Mouse (Mus musculus) natural killer cell, adult 2 months (primary cell): Measurements from ENCODE around the gene Lbx2.

Source experiments
- DNase-seq, 2 experiments: peaks; one replicate each; pipeline ENCODE4 v3.0.0; 2022; ENCODE audit warnings: low spot score in 2 of 2

Lbx2 gene

GRCm38 (mm10) chr6:83108762-83109668 is 22.8 kb downstream of the Lbx2 start, which contains the start of gene Mrpl53:
TSS of gene Mrpl53 (plus strand) at chr6:83109040.
- DNase-seq: peak; percentile 63 to 67

- no peak for DNase-seq
Observed at GRCm38 (mm10) chr6:83111510-83112136, 25.5 kb downstream of the Lbx2 start.

GRCm38 (mm10) chr6:83115011-83115671 is 29.0 kb downstream of the Lbx2 start, which contains the start of gene Mogs:
TSS of gene Mogs (plus strand) at chr6:83115496.
- peak; percentile 91 for DNase-seq

- no peak for DNase-seq
Observed at GRCm38 (mm10) chr6:83115682-83116372, 29.7 kb downstream of the Lbx2 start.

DNA sequence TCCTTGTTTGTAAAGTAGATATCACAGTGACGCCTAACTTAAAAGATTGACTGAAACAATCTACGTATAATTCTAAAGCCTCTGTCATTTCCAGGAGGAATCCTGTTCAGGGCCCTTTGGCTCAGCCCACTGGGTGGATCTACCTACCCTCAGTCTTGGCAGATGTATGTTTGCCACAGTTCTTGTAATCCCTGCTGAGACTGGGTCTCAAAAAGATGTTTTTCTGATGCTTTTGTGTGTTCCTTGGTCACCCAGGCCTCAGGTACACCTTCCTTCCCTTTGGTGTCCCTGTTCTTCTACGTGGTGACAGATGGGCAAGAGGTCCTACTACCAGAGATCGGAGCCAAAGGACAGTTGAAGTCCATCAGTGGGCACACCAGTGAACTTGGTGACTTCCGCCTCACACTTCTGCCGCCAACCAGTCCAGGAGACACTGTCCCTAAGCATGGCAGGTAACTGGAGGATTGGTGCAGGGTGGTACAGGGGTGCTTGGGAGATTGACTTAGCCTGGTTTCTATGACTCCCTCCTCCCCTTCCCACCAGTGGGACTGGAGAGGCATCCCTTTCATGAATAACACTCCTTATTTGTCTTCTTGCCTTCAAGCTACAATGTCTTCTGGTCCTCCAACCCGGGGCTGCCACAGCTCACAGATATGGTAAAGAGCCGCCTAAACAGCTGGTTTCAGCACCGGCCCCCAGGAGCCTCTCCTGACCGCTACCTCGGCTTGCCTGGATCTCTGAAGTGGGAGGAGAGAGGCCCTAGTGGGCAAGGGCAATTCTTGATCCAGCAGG is 30.4 kb downstream of the Lbx2 start:
- no peak for DNase-seq

GRCm38 (mm10) chr6:83117165-83117438 is 30.9 kb downstream of the Lbx2 start:
- DNase-seq: no peak

DNA sequence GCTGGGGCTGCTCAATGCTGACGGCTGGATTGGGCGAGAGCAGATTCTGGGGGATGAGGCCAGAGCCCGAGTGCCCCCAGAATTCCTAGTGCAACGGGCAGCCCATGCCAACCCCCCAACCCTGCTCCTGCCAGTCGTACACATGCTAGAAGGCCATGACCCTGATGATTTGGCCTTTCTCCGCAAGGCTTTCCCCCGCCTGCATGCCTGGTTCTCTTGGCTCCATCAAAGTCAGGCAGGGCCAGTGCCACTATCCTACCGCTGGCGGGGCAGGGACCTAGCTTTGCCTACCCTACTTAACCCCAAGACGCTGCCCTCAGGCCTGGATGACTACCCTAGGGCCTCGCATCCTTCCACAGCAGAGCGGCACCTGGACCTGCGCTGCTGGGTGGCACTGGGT is 31.4 kb downstream of the Lbx2 start:
- DNase-seq: no peak

DNA sequence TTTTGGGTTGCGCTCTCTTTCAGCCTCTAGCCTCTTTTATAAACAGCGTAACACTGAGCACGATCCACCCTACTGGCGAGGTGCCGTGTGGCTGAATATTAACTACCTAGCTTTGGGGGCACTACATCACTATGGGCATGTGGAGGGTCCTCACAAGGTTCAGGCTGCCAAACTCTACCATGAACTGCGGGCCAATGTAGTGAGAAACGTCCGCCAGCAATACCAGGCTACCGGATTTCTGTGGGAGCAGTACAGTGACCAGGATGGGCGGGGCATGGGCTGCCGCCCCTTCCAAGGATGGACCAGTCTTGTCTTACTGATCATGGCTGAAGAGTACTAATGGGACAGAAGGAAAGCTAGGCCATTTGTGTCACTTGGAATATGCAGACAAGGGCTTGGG is 32.2 kb downstream of the Lbx2 start:
- no peak for DNase-seq

DNA sequence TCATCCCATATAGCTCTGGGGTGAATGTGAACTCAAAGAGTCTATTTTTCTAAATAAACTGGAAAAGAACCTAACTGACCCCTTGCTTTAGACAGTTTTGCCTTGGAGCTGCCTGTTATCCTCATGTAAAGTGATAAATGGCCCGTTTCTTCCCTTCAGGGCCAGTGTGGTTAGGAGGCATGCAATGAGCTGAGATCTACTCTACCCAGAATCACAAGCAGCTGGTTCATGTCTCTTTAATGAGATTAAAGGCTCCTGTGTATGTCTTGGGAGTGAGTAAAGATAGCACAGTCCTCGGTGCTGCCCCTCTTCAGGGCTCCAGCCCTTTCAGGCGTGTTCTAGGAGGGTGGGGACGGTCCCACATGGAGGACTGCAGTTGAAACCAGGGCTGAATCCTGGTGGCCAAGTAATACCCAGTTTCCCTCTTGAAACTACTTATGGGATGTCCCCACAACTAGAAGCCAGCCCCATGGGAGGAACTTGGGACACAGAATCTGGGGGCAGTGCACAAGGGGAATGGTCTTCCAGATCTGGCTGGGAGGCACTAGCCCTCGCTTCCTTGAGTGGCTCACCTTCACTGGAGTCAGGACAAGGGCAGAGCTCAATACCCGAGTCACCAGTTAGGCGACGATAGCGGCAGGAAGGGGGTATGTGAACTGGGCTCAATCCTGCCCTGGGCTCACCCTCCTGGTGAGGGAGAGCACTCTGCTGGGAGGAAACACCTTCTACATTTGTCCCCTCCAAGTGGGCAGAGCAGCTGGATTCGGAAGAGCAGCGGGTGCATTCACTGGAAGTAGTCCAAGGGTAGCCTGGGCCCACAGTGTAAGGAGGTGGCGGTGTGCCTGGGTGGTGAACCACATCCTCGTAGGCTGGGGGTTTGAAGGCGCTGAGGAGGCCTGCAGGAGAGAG is 32.9 kb downstream of the Lbx2 start:
- no peak for DNase-seq

- DNase-seq: no peak
Observed at GRCm38 (mm10) chr6:83119734-83120051, 33.5 kb downstream of the Lbx2 start.

DNA sequence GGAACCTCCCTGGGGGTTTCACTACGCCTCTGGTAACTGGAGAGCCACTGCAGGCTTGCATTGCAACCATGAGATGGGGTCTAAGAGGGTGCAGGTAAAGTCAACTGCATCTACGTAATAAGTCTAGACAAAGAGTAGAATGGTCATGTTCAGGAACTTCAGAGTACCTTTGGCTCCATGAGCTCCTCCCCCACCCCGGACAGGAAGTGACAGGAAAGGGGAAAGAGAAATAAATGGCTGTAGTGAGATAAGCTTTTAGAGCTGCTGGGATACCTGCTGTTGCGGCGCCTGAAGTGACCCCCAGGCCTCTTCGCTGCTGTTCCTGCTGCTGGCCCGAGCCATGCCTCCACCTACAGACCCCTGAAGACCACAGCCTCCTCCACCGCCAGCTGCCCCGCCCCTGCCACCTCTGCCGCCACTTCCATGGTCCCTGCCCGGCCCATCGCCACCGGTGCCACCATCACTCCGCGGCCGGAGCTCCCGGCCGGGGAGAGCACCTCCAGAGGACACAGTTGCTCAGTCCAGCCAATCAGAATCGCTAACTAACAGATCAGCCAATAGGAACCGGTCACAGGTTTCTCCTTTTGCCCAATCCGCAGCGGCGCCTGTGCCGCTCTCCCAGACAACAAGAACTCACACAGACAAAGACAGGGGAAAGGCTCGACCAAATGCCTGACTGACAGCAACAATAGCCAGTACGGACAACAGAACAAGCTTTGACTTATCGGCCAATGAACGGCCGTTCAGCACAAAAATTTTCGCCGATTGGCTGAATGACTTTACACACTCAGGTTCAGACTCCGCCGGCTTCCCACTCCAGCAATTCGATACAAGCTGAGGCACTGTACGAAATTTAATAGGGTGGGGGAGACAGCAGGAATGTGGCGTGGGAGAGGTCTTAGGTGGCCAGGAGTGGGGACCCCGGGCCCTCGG is 35.0 kb downstream of the Lbx2 start, which contains the start of gene Wbp1:
Gene Wbp1 (minus strand): TSS at position 630 of the 933 bp plus-strand sequence.
- peak; percentile 95 for DNase-seq

- no peak for DNase-seq
Observed at GRCm38 (mm10) chr6:83121863-83122710, 35.9 kb downstream of the Lbx2 start.

GRCm38 (mm10) chr6:83122961-83123360 is 36.8 kb downstream of the Lbx2 start:
- no peak for DNase-seq

DNA sequence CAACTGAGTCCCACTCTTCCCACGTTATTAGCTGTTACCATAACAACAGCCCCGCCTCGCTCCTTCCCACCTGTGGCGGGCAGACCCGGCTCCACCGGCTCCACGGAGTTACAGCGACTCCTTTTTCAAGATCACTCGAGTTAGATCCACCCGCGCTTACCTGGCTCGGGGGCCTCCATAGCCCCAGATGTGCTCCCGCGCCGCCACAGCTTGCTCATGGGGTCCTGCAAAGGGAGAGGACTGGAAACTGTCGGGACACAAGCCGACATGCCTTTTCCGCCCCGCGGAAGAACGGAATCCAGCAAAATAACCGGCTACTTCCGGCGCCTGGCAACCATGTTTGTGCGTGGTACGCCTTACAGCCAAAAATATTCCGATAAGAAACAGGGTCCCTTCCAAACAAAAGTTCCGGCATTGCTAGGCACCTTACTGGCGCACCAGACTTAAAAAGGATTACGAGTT is 38.7 kb downstream of the Lbx2 start:
- peak; percentile 90 to 93 for DNase-seq

GRCm38 (mm10) chr6:83125331-83125730 is 39.2 kb downstream of the Lbx2 start, which contains the start of gene Ino80b:
TSS of gene Ino80b (minus strand) at chr6:83125431.
- DNase-seq: no peak

- DNase-seq: no peak
Observed at GRCm38 (mm10) chr6:83127419-83127818, 41.3 kb downstream of the Lbx2 start.

- DNase-seq: no peak
Observed at GRCm38 (mm10) chr6:83131469-83132034, 45.4 kb downstream of the Lbx2 start.
